Mouse (Mus musculus) right cerebral cortex, postnatal 14 days (tissue): ENCODE measurements around the gene Gm49369.
"Not testable (repeated sequence)": the region's sequence is repeated elsewhere in the genome, so short reads cannot be mapped to it uniquely, and the experiment has no call there.

Experiments
- DNase-seq: peaks from one replicate; pipeline ENCODE4 v3.0.0; 2022

The Gm49369 gene

DNA sequence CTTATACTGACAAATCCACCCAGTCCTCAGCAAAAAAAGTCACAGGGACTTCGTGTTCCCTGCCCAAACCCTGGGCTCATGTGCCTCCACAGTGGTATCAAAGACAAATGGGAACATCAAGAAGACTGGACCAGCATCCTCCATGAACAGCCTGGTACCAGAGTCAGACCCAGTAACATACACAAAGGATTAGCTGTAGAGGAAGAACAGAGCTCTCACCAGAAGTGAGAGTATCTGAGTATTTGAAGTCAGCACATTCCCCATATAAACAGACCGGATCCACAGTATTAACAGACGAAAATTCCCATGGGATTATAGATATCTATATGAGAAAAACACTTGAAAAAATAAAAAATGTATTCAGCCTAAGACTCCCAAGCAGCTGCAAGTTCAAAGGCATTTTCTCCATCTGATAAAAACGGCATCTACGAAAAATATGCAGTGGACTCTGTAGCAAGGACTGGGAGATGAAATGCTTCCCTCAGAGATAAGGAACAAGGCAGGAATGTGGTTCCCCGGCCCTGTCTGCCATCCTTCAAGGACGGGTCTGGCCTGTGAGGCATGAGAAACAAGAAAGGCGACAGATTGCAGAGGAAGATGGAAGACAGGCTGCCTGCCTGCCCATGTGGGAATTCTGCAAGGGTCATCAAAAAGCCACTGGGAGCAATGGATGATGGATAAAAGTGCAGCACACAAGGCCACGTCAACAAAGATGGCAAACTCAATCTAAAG lies 55.6 kb downstream of the Gm49369 start:
- DNase-seq = no peak

DNA sequence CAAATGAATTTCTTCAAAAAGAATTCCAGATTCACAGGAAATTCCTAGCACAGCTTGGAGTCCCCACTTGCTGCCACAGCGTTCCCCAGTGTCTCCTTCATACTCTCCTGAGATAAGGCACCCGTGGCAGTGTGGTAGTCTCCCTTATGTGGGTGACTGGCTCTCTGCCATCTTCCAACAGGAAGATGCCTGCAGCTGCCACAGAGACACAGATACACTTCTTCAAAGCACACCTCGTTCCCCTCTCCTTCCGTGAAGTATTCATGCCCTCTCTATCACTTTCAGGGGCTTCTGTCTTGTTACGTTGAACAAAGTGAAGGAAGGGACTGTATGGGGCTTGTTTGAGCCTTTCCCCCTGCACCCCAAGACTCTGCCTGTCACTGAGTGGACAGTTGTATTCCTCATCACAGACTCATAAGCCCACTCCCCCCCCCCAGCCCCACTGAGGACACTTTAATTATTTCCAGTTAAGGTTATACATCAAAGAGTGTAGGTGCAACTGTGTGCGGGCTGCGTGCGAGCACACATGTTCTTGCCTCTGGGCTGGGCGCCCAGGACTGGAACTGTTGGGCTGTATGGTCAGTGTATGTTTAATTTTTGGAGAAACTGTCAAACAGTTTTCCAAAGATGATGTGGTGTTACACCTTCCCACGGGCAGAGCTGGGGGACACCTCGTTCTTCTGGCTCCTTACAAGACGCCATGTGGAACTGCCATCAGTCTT lies 58.9 kb downstream of the Gm49369 start:
- no peak for DNase-seq

DNA sequence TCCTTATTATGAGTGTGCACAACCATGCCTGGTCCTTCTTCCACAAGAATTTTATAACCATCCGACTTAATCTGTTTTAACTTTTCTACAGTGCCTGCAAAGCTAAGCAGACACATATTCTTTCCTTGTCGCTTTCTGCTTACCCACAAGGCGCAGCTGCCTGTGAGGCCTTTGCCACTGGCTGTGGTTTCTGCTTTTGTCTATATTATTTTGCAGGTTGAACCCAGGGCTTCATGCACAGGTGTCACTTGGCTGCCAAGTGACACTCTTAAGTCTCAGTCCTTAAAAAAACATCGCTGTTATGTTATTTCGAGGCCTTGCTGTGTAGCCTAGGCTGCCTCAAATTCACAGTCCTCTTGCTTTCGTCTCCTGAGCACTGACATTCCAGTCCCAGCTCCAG lies 59.8 kb downstream of the Gm49369 start:
- no peak for DNase-seq

DNA sequence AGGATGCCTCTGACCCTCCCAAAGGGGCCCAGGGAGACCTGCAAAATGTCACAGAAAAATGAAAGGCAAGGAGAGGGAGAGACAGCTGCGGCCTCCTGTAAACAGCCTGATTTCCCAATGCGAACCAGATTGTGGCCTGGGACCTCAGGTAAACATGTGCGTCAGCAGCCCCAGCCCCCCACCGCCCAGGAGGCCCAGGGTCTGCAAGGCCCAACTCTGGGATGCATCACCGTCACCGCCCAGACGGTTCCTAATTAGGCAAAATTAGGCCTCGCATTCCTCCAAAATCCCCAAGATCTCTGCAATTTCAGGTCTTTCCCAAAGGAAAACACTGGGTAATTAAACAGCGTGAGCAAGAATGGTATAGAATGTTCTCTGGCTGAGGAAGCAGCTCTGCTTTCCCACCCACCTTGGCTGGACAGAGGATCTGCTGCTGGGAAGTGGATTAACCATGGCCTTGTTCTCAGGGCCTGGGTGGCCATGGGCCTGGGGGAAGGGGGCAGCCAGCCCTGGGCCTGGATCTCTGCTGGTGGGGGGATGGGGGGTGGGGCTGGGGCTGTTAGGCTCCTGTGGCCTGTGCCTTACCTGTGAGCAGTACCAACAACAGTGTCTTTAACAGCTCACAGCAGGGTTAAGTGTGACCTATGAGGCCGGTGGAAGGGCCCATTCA lies 60.7 kb downstream of the Gm49369 start:
- not testable (repeated sequence) for DNase-seq
